Mouse (Mus musculus) cerebellum, adult 2 months (tissue): Measurements from ENCODE around the gene Zfp786.

Experiments used
- CTCF ChIP-seq: fragments of 200-500 bp; IDR thresholded peaks from 2 replicates; pipeline ENCODE4 v1.5.1; 2011; ENCODE audit warnings: low read depth, mild to moderate bottlenecking, control low read depth, low read length, moderate library complexity, borderline replicate concordance; ENCODE audit not compliant: insufficient read depth
- POLR2A ChIP-seq: fragments of 200-500 bp; IDR thresholded peaks from 2 replicates; pipeline ENCODE4 v1.6.1; 2011; ENCODE audit warnings: low read length, control low read depth, borderline replicate concordance; ENCODE audit not compliant: insufficient read depth

GRCm38 (mm10) chr6:47812271-47812915 is 18.3 kb downstream of the Zfp786 start:
- TF ChIP-seq CTCF (no peak), POLR2A (no peak)
